Mouse (Mus musculus) gastrocnemius, postnatal 10 days (tissue): ENCODE results near the gene Etv6. TPM values are rescaled to one million over a fixed set of nuclear protein-coding genes. Genes with fewer than 3 reads are reported as not detected.

Source experiments
- DNase-seq: peaks from one replicate; pipeline ENCODE4 v3.0.0; 2021; ENCODE audit warnings: mixed read lengths
- total RNA-seq, 2 experiments: library from RNA; stranded (reverse); gene quantifications; 2 replicates each; pipeline ENCODE4 v1.2.3; 2021

Etv6 gene
- total RNA-seq, 2 experiments from 2014 or later: 12.9 to 14.0 TPM

DNA sequence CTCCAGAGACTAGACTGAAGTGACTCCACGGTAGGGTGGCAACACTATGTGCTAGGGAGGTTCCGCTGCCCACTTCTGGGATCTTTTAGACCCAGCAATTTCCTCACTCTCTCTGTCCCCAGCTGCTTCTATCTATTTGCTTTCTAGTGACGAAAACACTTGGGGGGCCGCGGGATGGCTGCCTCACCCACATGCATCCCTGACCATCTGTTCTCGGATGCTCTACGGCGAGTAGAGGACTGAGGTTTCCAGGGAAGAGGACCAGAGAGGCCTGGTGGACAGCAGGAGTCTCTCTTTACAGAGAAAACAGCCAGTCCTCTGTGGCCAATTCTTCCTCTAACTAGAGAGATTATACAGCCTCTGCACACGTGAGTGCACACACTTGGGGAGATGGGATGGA, 43.6 kb downstream of the Etv6 start:
- DNase-seq: no peak

DNA sequence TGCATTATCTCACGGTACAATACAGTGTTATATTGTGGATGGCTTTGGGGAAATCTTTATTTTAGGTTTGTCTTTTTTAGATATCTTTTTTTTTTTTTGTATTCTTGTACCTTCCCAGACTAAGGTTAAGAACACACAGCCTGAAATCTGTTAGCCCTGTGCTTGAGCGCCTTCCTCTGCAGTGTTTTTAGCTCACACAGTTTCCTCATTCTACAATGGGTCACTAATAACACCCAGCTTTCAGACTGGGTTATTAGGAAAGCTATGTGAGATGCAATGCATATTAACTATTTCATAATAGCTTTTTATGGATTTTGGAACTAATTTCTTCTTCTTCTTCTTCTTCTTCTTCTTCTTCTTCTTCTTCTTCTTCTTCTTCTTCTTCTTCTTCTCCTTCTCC, 44.1 kb downstream of the Etv6 start:
- DNase-seq: no peak

DNA sequence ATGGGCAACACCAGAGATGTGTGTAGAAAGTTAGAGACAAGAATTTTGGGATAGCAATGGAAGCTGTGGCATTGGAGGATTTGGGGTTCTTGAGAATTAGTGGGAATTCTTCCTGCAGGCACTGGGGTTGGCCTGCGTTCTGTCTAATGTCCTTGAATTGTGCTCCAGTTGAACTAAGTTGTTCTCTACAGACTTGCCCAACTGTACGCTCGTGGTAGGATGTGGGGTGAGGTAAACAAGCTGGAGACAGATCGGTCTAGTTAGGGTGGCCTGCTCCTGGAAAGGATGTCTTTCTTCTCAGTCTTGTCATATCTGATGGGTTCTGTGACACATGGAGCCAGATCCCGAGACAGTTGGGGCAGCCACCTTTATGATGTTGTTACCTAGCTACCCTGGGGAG, 45.4 kb downstream of the Etv6 start:
- DNase-seq: no peak

DNA sequence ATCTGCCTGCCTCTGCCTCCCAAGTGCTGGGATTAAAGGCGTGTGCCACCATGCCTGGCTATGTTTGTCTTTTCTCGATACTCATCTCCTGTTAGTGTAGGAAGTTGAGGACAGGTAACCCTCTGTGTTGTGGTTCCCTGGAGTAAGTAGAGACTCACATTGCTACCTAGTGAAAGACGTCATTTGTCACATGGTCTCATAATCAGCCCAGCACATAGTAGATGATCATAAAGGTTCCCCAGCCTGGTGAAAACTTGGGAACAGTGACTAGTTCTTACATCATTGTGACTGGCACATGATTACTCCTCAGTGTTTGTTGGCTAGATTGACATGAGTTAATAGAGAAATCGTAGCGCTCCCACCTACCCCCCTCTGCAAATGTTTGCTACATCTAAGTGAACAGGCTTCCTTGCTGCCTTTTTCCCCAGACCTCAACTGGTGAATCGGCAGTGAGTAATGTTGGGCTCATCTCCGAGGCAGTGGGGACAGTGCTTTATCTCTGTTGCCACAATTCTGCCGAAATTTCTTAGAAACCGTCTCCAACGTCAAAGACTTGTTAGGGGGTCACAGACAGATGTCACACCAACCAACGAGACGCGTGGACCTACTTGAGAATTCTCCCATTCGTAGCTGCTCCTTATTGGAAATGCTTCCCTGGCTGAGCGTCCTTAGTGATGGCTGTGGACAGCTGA, 46.9 kb downstream of the Etv6 start:
- no peak for DNase-seq

DNA sequence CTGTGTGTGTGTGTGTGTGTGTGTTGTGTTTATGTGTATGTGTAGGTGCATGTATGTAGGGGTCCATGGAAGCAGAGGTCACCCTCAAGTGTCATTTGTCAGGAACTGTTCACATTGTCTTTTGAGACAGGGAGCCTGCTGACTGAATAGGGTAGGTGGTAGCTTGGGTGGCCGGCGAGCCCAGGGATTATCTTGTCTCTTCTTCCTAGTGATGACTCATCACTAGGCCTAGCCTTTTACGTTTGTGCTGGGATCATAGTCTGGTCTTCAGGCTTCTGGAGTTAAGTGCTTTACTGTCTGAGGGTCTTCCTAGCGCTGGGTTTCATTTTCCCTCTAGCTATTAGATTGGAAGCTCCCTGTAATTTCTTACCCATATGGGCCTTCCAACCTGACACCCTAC, 47.9 kb downstream of the Etv6 start:
- DNase-seq: no peak

DNA sequence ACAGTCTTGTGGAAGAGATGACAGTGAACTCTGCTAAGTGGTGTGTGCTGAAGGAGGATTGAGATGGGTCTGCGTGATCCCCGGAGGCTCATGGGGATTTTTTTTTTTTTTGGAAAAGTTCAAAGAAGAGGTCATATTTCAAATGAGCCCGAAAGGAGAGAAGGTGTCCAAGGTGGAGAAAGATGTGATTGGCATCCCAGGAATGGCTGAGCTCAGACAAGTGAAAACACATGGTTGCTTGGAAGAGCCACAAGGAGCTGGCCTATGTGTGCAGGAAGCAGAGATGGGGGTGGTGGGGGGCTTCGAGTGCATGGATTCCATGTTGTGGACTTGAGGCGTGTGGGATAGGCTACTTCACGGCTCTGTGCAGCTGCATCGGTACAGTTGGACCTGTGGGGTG, 50.9 kb downstream of the Etv6 start:
- DNase-seq: no peak

DNA sequence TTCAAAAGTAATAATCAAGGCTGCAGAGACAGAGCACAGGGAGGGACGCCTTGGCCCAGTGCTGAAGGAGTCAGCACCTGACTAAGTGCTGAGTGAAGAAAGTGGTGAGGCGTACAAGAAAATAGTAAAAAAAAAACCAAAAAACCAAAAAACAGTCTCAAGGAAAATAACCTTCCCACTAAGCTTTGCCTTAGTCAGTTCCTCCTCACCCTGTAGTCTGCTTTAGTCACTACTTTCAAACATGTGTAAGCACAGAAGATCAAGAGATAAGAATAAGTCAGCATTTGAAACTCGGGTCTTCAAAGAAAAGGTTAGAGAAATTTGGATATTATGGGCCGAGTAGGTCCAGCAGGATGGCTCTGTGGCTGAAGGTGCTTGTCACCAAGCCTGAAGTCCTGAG, 52.2 kb downstream of the Etv6 start:
- no peak for DNase-seq

DNA sequence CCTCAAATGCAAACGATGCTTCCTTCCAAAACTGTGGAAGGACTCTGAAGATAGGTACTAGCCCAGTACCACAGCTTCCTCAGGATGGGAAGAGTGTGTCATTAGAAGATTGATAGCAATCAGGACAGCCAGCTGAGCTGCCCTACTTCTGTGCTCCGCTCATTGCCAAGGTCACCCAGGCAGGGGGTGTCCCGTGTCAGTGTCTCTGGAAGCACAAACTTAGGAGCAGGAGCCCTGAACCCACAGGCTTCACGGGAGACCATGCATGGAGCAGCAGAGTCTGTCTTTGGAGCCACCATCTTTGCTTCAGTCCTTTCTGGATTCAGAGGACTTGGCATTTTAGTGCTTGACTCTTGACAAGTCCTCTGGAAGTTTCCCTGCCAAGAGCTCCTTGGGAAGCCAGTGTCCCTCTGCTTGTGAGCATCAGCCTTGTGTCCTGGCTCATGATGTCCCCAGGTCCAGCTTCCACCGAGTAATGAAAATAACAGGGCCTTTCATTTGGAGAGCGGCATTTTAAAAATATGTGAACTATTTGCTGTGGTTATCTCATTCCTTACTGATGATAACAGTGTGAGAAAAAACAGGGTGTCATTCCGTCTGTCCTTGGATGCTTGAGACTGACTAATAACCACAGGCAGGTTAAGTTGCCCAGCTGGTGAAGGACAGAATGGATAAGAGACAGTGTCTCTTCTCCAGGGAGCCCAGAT, 54.3 kb downstream of the Etv6 start:
- no peak for DNase-seq

DNA sequence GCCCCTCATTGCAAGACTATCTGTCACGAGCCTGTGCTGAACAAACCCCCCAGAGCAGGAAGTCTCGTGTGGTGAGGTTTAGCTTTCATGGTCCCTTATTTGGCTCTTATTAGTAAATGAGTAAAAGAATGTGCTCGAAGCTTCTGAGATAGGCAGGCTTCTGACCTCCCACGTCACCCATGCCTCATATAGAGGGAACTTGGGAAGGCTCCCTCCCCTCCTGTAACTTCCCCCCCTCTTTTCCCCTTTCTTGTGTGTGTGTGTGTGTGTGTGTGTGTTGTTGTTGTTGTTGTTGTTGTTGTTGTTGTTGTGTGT, 54.8 kb downstream of the Etv6 start:
- no peak for DNase-seq

DNA sequence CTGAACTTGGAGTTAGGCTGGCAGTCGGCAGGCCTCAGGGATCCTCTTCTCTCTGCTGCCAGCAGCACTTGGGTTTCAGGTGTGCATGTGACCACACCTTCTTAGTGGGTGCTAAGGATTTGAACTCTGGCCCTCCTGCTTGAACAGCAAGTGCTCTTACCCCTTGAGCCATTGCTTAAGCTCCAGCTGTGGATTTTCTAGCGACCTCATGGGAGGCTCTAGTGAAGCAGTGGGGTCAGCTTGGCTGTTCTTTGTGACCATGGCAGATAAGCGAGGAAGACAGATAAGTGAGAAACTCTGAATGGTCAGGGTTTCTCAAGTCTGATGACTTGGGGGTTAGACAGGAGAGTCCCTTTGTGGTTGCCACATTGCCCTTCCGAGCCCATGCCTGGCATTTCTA, 55.4 kb downstream of the Etv6 start:
- DNase-seq: no peak

DNA sequence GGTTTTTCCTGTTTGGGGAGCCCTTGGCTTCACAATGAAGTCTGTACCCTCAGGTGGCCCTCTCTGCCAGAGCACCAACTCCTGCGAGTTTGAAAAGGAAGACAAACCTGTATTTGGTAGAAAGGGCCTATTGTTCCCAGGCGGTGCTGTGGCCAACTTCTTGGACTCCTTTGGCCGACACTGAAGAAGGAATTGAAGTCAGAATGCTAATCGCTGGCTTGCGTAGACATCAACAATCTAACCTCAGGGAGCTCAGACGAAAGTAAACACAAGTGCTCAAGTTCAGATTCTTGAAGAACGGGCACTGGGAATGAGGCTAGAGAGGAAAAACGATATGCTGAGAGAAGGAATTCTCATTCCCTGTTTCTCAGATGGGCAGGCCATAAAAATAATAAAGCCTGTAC, 55.9 kb downstream of the Etv6 start:
- no peak for DNase-seq

DNA sequence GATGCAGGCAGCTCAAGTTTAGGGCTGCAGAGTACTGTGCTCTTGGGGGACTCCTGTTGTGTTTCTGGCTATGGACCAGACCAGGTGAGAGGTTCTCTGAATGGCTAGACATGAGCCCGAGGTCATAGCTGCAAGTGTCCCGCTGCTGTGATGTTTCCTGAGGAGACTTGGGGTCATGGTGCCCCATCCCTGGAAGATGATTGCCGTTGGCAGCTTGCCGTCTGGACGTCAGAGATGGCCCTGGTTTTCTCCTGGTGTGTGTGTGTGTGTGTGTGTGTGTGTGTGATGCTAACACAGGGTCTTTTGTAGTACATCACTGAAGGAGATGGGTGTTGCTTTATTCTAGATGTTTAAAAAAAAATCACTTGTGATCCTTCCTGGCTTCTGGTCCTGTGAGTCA, 58.6 kb downstream of the Etv6 start:
- no peak for DNase-seq

DNA sequence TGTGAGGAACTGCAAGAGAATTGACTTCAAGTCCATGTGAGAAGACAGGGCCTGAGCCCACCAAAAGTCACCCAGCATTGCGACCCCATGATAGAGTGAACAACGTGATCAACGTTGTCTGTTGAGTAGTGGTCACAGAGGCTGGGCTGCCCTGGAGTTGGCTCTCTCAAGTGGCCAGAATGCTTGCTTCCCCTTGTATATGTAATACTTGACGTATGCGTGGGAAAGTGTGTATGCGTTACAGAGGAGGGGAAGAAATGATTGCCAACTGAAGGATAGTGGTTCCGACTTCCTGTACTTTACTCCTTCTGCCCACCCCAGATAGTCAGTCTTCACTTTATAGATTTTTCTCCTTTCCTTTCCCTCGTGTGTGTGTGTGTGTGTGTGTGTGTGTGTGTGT, 59.1 kb downstream of the Etv6 start:
- no peak for DNase-seq

DNA sequence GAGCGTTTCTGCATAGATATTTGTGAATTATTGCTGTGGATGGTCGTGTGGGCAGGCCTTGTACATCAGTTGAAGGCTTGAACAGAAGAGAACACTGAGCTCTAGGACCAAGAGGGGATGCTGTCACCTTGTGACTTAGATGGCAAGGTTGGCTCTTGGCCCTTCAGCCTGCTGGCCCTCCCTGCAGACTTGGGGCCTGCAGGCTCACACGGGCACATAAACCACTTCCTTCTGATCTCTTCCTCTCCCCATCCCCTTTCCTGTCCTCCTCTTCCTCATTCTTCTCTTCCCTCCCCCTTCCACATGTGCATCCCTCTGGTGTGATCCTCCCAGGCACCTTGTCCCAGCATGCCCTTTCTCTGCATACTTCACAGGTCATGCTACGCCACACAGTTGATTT, 60.1 kb downstream of the Etv6 start:
- no peak for DNase-seq

DNA sequence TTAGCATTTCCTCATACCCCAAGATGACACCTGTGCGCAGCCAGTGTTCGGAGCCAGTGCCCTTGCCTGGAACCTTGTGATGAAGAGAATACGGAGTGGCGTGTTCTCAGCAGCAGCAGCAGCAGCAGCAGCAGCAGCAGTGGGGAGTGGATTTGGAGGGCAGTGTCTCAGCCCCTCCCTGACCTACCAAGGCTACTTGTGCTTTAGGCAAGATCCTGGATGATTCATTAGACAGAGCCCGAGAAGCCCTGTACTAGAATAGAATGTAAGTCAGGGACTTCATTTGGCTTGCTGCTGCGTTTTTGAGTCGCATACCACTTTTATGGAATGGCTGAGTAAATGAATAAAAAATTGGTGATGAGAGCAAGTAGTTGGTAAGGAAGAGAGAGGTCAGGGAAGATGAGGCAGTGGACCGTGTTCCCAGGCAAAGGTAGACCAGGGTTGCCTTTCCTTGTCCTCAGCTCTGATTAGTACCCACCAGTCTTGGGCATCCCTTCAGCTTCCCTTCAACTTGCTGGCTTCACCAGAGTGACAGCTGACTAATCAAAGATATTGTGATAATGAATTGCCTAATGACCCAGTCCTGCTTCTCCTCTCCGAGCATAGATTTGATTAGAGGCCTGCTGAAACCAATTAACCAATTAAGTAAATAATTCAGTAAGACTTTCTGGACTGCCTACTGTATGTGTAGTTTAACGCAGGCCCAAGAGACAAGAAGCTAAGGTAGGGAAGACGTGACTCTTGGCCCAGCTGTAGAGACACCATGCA, 64.7 kb downstream of the Etv6 start:
- no peak for DNase-seq

DNA sequence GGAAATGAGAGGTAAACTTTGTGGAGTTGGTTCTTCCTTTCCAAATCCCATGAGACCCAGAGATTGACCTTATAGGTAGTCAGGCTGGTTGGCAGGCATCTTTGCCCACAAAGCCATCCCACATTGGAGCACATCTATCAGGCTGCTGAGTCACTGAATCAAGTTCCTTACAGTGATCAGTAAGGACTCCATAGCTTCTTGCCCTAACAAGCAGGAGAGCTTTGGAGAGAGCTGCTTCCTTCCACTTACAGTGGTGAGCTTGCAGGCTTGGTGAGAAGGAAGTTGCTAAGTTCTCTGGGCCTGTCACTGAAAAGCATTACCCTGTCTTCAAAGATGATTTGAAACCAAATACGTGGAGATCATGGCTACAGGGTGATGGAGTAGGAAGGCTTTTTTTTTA, 66.9 kb downstream of the Etv6 start:
- no peak for DNase-seq

DNA sequence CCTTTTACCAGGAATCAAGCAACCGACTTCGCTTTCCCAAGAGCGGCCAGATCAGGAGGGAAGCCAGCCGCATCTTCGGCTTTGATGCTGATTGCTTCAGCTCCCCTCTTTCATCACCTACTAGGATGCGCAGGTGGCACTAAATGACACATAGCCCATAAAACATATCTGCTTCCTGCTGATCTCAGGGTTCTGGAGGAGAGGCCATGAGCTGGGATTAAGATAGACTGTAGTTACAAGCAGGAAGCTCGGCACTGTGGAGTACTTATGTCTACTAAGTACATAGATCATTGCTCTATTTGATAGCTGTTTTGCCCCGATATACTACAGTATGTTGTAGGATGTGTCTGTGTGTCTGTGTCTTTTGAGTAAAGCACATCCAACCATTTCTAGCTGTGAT, 68.0 kb downstream of the Etv6 start:
- no peak for DNase-seq

DNA sequence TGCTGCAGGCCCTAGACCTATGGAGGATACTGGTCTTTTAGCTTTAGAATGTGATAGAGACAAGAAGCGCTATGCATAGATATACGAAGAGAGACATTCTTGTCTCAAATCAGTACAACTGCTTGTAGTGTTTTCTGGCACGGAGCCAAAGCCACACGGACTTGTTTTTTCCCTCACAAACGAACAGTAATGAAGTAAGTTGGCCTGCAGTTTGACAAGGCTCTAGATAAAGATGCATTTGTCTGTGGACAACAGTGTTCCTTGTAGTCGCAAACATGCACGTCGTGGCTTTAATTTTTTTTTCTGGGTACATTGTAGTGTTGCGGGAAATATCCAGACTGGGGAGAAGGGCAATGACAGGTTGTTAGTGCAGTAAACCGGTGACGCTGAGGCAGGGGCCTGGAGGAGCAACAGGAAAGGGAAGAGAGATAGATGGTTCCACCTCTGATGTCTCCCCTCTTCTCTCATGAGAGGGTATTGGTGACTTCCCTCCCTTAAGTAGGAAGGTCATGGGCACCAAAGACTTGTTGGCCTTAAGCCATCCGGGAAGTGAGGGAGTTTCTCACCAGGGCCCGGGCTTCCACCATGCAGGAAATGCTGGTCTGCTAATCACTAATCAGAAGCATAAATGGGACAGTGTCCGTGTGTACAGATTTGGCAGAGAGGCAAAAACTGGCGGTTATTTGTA, 70.2 kb downstream of the Etv6 start:
- peak; percentile 44 for DNase-seq

DNA sequence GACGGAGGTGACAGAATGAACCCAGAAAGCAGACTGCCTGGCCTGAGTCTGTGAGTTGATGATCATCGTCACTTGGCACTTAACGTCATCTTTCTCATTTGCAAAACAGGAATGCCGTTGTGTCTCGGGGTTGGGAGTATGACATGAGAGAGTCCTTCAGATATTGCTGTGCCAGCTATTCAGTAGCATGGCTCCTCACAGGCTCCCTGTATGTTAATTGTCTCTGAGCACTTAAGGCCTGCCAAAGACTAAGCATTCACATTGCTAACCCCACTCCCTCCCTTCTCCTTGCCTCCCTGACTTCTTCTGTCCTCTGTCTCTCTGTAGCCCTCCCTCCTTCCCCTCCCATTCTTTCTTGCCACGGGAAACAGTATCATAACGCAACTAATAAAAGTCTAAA, 72.2 kb downstream of the Etv6 start:
- DNase-seq: no peak

DNA sequence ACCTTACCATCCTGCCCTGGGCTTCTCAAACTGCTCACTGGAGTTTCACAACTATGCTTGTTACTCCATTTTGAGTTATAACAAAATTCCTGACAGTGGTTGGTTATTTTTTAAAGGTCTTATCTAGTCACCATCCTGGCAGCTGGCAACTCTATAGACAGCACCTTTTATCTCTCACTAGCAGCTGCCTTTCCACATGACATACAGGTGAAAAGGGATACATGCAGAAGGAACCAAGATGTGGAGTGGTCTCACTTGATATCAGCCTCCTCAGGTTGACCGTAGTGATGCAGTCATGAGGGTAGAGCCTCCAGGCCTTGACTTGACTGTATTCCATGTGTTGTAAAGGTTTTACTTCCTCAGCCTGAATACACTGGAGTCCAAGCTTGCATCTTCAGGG, 74.2 kb downstream of the Etv6 start:
- DNase-seq: no peak

DNA sequence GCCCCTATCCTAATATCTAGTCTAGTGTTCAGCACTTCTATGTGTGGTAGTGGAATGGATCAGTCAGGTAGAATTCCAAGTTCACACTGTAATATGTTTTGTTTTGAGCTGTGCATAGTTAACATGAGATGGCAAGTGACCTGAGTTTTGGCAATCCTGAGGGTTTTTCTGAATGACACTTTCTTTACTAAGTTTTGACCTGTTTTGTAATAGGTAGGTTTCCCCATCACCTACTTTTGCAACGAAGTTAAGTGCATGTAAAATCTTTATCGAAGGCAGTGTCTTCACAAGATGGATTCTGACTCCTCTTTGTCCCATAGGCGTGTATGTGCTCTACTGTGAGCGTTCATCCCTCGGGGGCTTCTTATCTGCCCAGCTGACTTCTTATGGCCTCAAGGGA, 74.7 kb downstream of the Etv6 start:
- no peak for DNase-seq

DNA sequence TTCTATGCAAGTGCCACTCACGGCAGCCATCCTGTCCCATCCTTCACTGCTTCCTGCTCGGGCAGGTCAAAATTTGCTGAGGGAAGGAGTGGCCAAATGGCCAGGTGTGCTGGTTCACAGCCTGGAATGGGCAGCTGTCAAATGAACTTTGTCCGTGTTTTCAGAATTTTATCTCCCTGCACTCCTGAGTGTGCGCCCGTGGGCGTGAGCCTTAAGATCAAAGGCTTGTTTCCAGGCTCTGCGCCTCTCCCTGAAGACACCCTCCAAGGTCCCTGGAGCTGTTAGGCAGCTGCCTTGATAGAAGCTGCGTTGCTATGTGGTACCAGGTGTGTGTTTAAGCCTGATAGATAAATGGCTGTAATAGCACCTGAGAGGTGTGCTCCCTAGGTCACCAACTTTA, 76.1 kb downstream of the Etv6 start:
- DNase-seq: no peak

DNA sequence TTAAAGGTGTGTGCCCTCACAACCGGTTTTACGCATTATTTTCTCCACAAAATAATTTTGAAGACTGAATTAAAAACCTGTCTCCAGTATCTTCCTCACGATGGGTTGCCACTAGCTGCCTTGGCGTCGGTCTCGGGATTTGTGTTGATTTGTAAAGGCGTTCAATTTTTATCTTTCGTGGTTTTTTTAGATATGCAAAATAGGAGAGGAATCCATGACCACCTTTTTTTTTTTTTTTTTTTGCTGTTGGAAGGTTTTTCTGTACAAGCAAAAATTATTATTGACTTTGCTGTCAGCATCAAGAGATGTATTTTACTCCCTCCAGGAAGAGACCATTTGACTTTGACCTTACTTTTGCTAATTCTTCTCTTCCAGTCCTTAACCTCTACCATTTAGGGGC, 77.3 kb downstream of the Etv6 start:
- DNase-seq: no peak
